Mouse (Mus musculus): ENCODE results near the gene Bub1b. TPM values are rescaled to one million over a fixed set of nuclear protein-coding genes. Genes with fewer than 3 reads are reported as not detected.
"Not testable (repeated sequence)": the region's sequence is repeated elsewhere in the genome, so short reads cannot be mapped to it uniquely, and the experiment has no call there.

Gene Bub1b
- total RNA-seq, 4 experiments from 2014 or later: 0.13 to 0.38 TPM; not detected in 2

- no peak for DNase-seq (ENCODE audit: low spot score in 2 of 2)
Observed at GRCm38 (mm10) chr2:118618013-118618412, 20.0 kb downstream of the Bub1b start.

GRCm38 (mm10) chr2:118620101-118620500 is 22.1 kb downstream of the Bub1b start:
- no peak for DNase-seq (ENCODE audit: low spot score in 2 of 2)

- no peak for DNase-seq (ENCODE audit: low spot score in 2 of 2)
Observed at GRCm38 (mm10) chr2:118620608-118621007, 22.6 kb downstream of the Bub1b start.

- no peak for DNase-seq (ENCODE audit: low spot score in 2 of 2)
Observed at GRCm38 (mm10) chr2:118629276-118629675, 31.3 kb downstream of the Bub1b start.

GRCm38 (mm10) chr2:118633441-118633840 is 35.4 kb downstream of the Bub1b start:
- DNase-seq (ENCODE audit: low spot score in 2 of 2): no peak

GRCm38 (mm10) chr2:118637258-118637657 is 39.2 kb downstream of the Bub1b start:
- no peak for DNase-seq (ENCODE audit: low spot score in 2 of 2)

- DNase-seq (ENCODE audit: low spot score in 2 of 2): peak; percentile 24 to 31
Observed at GRCm38 (mm10) chr2:118637888-118638526, 40.0 kb downstream of the Bub1b start.

- no peak for DNase-seq (ENCODE audit: low spot score in 2 of 2)
Observed at GRCm38 (mm10) chr2:118638686-118639085, 40.7 kb downstream of the Bub1b start.

GRCm38 (mm10) chr2:118641147-118641546 is 43.1 kb downstream of the Bub1b start:
- no peak for DNase-seq (ENCODE audit: low spot score in 2 of 2)

GRCm38 (mm10) chr2:118642431-118642830 is 44.4 kb downstream of the Bub1b start:
- no peak for DNase-seq (ENCODE audit: low spot score in 2 of 2)

GRCm38 (mm10) chr2:118642942-118643341 is 44.9 kb downstream of the Bub1b start:
- DNase-seq (ENCODE audit: low spot score in 2 of 2): no peak

GRCm38 (mm10) chr2:118646665-118647064 is 48.7 kb downstream of the Bub1b start:
- DNase-seq (ENCODE audit: low spot score in 2 of 2): no peak

- DNase-seq (ENCODE audit: low spot score in 2 of 2): not testable (repeated sequence)
Observed at GRCm38 (mm10) chr2:118650697-118651096, 52.7 kb downstream of the Bub1b start.

- DNase-seq (ENCODE audit: low spot score in 2 of 2): no peak
Observed at GRCm38 (mm10) chr2:118656688-118657281, 58.8 kb downstream of the Bub1b start.

- no peak for DNase-seq (ENCODE audit: low spot score in 2 of 2)
Observed at GRCm38 (mm10) chr2:118658457-118658856, 60.4 kb downstream of the Bub1b start.

- DNase-seq (ENCODE audit: low spot score in 2 of 2): no peak
Observed at GRCm38 (mm10) chr2:118659077-118659476, 61.1 kb downstream of the Bub1b start.

GRCm38 (mm10) chr2:118659493-118659892 is 61.5 kb downstream of the Bub1b start:
- no peak for DNase-seq (ENCODE audit: low spot score in 2 of 2)

GRCm38 (mm10) chr2:118659998-118660452 is 62.0 kb downstream of the Bub1b start:
- DNase-seq (ENCODE audit: low spot score in 2 of 2): no peak

GRCm38 (mm10) chr2:118661891-118662290 is 63.9 kb downstream of the Bub1b start:
- no peak for DNase-seq (ENCODE audit: low spot score in 2 of 2)

- DNase-seq (ENCODE audit: low spot score in 2 of 2): no peak
Observed at GRCm38 (mm10) chr2:118662902-118663803, 65.1 kb downstream of the Bub1b start, which contains the start of gene Pak6. Pak6 (plus strand) TSS chr2:118663303.

- no peak for DNase-seq (ENCODE audit: low spot score in 2 of 2)
Observed at GRCm38 (mm10) chr2:118663804-118664766, 66.1 kb downstream of the Bub1b start.
